Mouse (Mus musculus) monocyte, adult 5-6 weeks (primary cell): Measurements from ENCODE around the gene Gm11437. TPM values are rescaled to one million over a fixed set of nuclear protein-coding genes. Genes with fewer than 3 reads are reported as not detected.

Source experiments
- total RNA-seq: library from RNA; stranded (forward); fragments of 200-1000, 200-491, 200-594 nt; gene quantifications from 3 replicates; pipeline ENCODE4 v1.2.3, GENCODE M21; 2017

Gene Gm11437
- total RNA-seq, 1 experiment from 2014 or later = not detected

Other genes with a start within 250 kb of the Gm11437 start
- 69.7 to 99.0 TPM (median 93.0 TPM) in 3 replicates for gene Ddx52, start 225.4 kb downstream of the Gm11437 start, total RNA-seq
- 18.2 to 41.1 TPM (median 27.7 TPM) in 3 replicates for gene Synrg, start 203.0 kb downstream of the Gm11437 start, total RNA-seq
- gene Dusp14, start 98.2 kb downstream of the Gm11437 start, total RNA-seq = 0.76 to 1.6 TPM in 2 of 3 replicates, not detected in the other
- 6.5 to 9.9 TPM (median 7.2 TPM) in 3 replicates for gene Tada2a, start 37.9 kb downstream of the Gm11437 start, total RNA-seq
- gene Acaca, start 37.8 kb downstream of the Gm11437 start, total RNA-seq = 14.3 to 40.4 TPM (median 28.7 TPM) in 3 replicates